Mouse (Mus musculus): Measurements from ENCODE around the gene Prdm2. TPM values are rescaled to one million over a fixed set of nuclear protein-coding genes. Genes with fewer than 3 reads are reported as not detected.

Gene Prdm2
- total RNA-seq, 2 experiments from 2014 or later: 16.2 to 21.1 TPM

- no peak for DNase-seq
Observed at GRCm38 (mm10) chr4:143106566-143106965, 106.2 kb downstream of the Prdm2 start.

GRCm38 (mm10) chr4:143104739-143105138, 108.1 kb downstream of the Prdm2 start:
- DNase-seq: no peak

- DNase-seq: no peak
Observed at GRCm38 (mm10) chr4:143103811-143104210, 109.0 kb downstream of the Prdm2 start.

GRCm38 (mm10) chr4:143100157-143100556, 112.6 kb downstream of the Prdm2 start:
- DNase-seq: no peak

- DNase-seq: no peak
Observed at GRCm38 (mm10) chr4:143099288-143100039, 113.3 kb downstream of the Prdm2 start.

GRCm38 (mm10) chr4:143092082-143092701, 120.6 kb downstream of the Prdm2 start:
- DNase-seq: no peak

GRCm38 (mm10) chr4:143090551-143090950, 122.2 kb downstream of the Prdm2 start:
- DNase-seq: no peak

GRCm38 (mm10) chr4:143074071-143074765, 138.6 kb downstream of the Prdm2 start:
- no peak for DNase-seq

- DNase-seq: no peak
Observed at GRCm38 (mm10) chr4:143071791-143072190, 141.0 kb downstream of the Prdm2 start.

- no peak for DNase-seq
Observed at GRCm38 (mm10) chr4:143067006-143067405, 145.8 kb downstream of the Prdm2 start.

- DNase-seq: no peak
Observed at GRCm38 (mm10) chr4:143058765-143059344, 153.9 kb downstream of the Prdm2 start.

Small RNA genes within 50 kb of the gene (microRNA-seq; reads per million reads assigned to microRNA genes)
- 2.1 to 2.2 reads per million in 2 experiments for gene Mir7021 (ENCODE audit: borderline replicate concordance in 2 of 2)

Other genes starting within 250 kb of the Prdm2 start
- 10 to 100 TPM in 1 of 2 experiments, 1 to 10 TPM in 1; 9.5 to 11.5 TPM for gene Pdpn, start 86.6 kb upstream of the Prdm2 start, total RNA-seq (2021)
- gene Lrrc38, start 136.8 kb upstream of the Prdm2 start, total RNA-seq (2021): 10 to 100 TPM; 22.7 to 26.8 TPM
- gene Pramel1, start 181.4 kb upstream of the Prdm2 start, total RNA-seq (2021): not detected
- 1 to 10 TPM; 6.3 to 6.5 TPM for gene Pramef8, start 199.4 kb upstream of the Prdm2 start, total RNA-seq (2021)
- not detected for gene Oog4, start 237.3 kb upstream of the Prdm2 start, total RNA-seq (2021)